Mouse (Mus musculus): ENCODE data around the gene Dpp6.

DNA sequence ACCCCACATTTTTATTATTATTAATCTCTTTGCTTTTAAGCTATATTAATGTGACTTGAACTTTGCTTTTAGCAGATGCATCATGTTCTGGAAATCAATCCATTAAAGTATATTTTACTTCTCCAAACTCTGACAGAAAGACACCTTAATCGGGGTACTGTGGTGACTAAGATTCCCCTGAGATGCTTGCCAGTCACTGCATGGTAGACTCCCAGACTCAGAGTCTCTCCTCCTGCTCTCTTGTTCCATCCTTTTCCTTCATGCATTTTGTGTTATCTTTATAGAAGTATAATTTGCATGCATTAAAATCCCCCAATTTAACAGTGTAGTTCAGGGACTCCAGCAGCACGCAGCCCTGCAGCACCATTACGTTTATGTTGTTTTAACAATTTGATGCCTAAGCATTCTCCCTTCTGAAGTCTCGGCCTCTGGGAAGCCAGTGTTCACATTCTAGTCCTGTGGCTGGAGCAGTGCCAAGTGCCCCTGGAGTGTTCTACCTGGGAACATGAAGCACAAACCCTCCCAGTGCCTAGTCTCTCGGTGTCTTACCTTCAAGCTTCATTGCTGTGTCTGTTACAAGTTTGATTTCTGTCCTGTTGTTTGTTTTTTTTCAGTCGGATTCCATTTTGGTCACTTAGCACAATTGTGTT, 153.1 kb downstream of the Dpp6 start:
- TF ChIP-seq ZMIZ1 (IDR thresholded peaks at IDR 0.05; ENCODE audit: low read depth, low read length) (no peak), USF1 (IDR thresholded peaks at IDR 0.05; ENCODE audit: low read depth, low read length) (no peak), JUND (IDR thresholded peaks at IDR 0.05; ENCODE audit: low read depth, low read length) (no peak), POLR2A (IDR thresholded peaks at IDR 0.05; ENCODE audit: control insufficient read depth in 1 of 2, insufficient read depth in 1 of 2, low read depth in 1 of 2, low read length in 2 of 2, poor library complexity in 1 of 2) (no peak), POLR2AphosphoS2 (IDR thresholded peaks at IDR 0.05; ENCODE audit: low read length) (no peak), BHLHE40 (IDR thresholded peaks at IDR 0.05; ENCODE audit: borderline replicate concordance, low read depth, low read length) (no peak), ZNF384 (IDR thresholded peaks at IDR 0.05; ENCODE audit: low read depth, low read length) (no peak), TAL1 (IDR thresholded peaks at IDR 0.05; ENCODE audit: low read length) (no peak), KAT2A (conservative IDR thresholded peaks at IDR 0.05; ENCODE audit: low read depth, low read length) (no peak), CTCF (IDR thresholded peaks at IDR 0.05 in 2 of 3, conservative IDR thresholded peaks at IDR 0.05 in 1 of 3; ENCODE audit: control insufficient read depth in 1 of 3, insufficient read depth in 1 of 3, low read depth in 2 of 3, low read length in 3 of 3, poor library complexity in 1 of 3, severe bottlenecking in 1 of 3) (no peak), MAZ (IDR thresholded peaks at IDR 0.05; ENCODE audit: low read depth, low read length) (no peak), SMC3 (IDR thresholded peaks at IDR 0.05; ENCODE audit: low read depth, low read length) (no peak), E2F4 (IDR thresholded peaks at IDR 0.05; ENCODE audit: borderline replicate concordance, low read depth, low read length) (no peak), POLR2AphosphoS5 (IDR thresholded peaks at IDR 0.05; ENCODE audit: borderline replicate concordance, low read depth, low read length) (no peak)

All from MEL (cell line).